Mouse (Mus musculus) heart, embryonic 12.5 days (tissue): ENCODE measurements at regions not wholly inside any gene's neighbourhood (a gene's known extent, or its start where the extent isn't known, plus 50 kb on each side); places are given as distances from the start of the nearest gene placed in this dataset.

Source experiments
- ATAC-seq: fragments of 200-750 bp; cut with Nextera tagmentation; 2 replicates; pipeline ENCODE4 v1.8.0; 2017; ENCODE audit warnings: moderate TSS enrichment, moderate library complexity; ENCODE audit not compliant: insufficient number of reproducible peaks, low FRiP score
- H3K27ac ChIP-seq: fragments of 300-500 bp; sonication (generic); 2 replicates; pipeline ENCODE4 v1.5.1; 2016; ENCODE audit warnings: mild to moderate bottlenecking, moderate library complexity; ENCODE audit not compliant: poor library complexity, severe bottlenecking
- H3K27me3 ChIP-seq: fragments of 300-500 bp; sonication (generic); replicated peaks from 2 replicates; pipeline ENCODE4 v1.6.1; 2016; ENCODE audit warnings: mild to moderate bottlenecking, moderate library complexity
- H3K36me3 ChIP-seq: fragments of 300-500 bp; sonication (generic); 2 replicates; pipeline ENCODE4 v1.6.1; 2016; ENCODE audit warnings: mild to moderate bottlenecking, moderate library complexity
- H3K4me1 ChIP-seq: fragments of 300-500 bp; sonication (generic); replicated peaks from 2 replicates; pipeline ENCODE4 v1.6.1; 2016; ENCODE audit warnings: mild to moderate bottlenecking
- H3K4me2 ChIP-seq: fragments of 300-500 bp; sonication (generic); 2 replicates; pipeline ENCODE4 v1.6.1; 2016; ENCODE audit warnings: mild to moderate bottlenecking, moderate library complexity
- H3K4me3 ChIP-seq: fragments of 300-500 bp; sonication (generic); 2 replicates; pipeline ENCODE4 v1.5.1; 2016; ENCODE audit warnings: mild to moderate bottlenecking
- H3K9ac ChIP-seq: fragments of 300-500 bp; sonication (generic); 2 replicates; pipeline ENCODE4 v1.6.1; 2016; ENCODE audit warnings: mild to moderate bottlenecking, moderate library complexity
- H3K9me3 ChIP-seq: fragments of 300-500 bp; sonication (generic); replicated peaks from 2 replicates; pipeline ENCODE4 v1.6.1; 2016; ENCODE audit warnings: mild to moderate bottlenecking, moderate library complexity
- WGBS: fragments of 180-500 bp; shearing (Covaris S2); methylation state at CpG from one replicate; pipeline ENCODE4 v1.1.7; 2016; 5-methylcytosine and 5-hydroxymethylcytosine counted together

GRCm38 (mm10) chr9:13932001-13932508 lies 104.5 kb downstream of the Fam76b start:
- H3K4me1 ChIP-seq, result no peaks in the 10 kb centered on the region; the same call in 1 of the 2 replicates
- WGBS, result 35% methylated on average over 6 of the region's 6 CpGs
- no peaks in the 10 kb centered on the region for H3K36me3 ChIP-seq
- H3K4me2 ChIP-seq, result no peak overlapping the region
- H3K27ac ChIP-seq, result no peak overlapping the region
- ATAC-seq, result no peak
- H3K4me3 ChIP-seq, result no peak overlapping the region
- no peak overlapping the region for H3K9ac ChIP-seq
- H3K27me3 ChIP-seq, result peaks cover 22% of the 10 kb centered on the region
- H3K9me3 ChIP-seq, result peaks cover 8% of the 10 kb centered on the region; the same call in 1 of the 2 replicates

GRCm38 (mm10) chr9:13933404-13933803 lies 105.9 kb downstream of the Fam76b start:
- Histone ChIP-seq H3K4me2 (no peak overlapping the region), H3K4me3 (no peak overlapping the region), H3K36me3 (no peaks in the 10 kb centered on the region), H3K9me3 (peaks cover 8% of the 10 kb centered on the region; the same call in 1 of the 2 replicates), H3K27ac (no peak overlapping the region), H3K9ac (no peak overlapping the region), H3K4me1 (no peaks in the 10 kb centered on the region; the same call in 1 of the 2 replicates), H3K27me3 (peaks cover 22% of the 10 kb centered on the region)
- WGBS, result 43% methylated on average over 6 of the region's 6 CpGs
- ATAC-seq, result no peak

- no peak for ATAC-seq
- no peak overlapping the region for H3K9ac ChIP-seq
Measured at GRCm38 (mm10) chr9:13937301-13937700, 109.8 kb downstream of the Fam76b start.

GRCm38 (mm10) chr9:13946519-13946918 lies 119.0 kb downstream of the Fam76b start:
- ATAC-seq, result no peak
- no peaks in the 10 kb centered on the region for H3K36me3 ChIP-seq
- no peaks in the 10 kb centered on the region for H3K27me3 ChIP-seq
- no peak overlapping the region for H3K4me2 ChIP-seq
- WGBS, result 39% methylated on average over 3 of the region's 3 CpGs
- no peaks in the 10 kb centered on the region for H3K9me3 ChIP-seq
- H3K4me3 ChIP-seq, result no peak overlapping the region
- no peak overlapping the region for H3K9ac ChIP-seq
- H3K27ac ChIP-seq, result no peak overlapping the region
- H3K4me1 ChIP-seq, result no peaks in the 10 kb centered on the region

More at GRCm38 (mm10) chr9:13937301-13937700, 109.8 kb downstream of the Fam76b start:
- no peak overlapping the region for H3K4me3 ChIP-seq
- H3K4me1 ChIP-seq, result no peaks in the 10 kb centered on the region; the same call in 1 of the 2 replicates
- H3K4me2 ChIP-seq, result no peak overlapping the region
- H3K27me3 ChIP-seq, result peaks cover 22% of the 10 kb centered on the region
- no peaks in the 10 kb centered on the region for H3K9me3 ChIP-seq
- no peaks in the 10 kb centered on the region for H3K36me3 ChIP-seq
- H3K27ac ChIP-seq, result no peak overlapping the region
- WGBS, result 87% methylated on average over 2 of the region's 2 CpGs

- Histone ChIP-seq H3K4me2 (no peak overlapping the region), H3K27ac (no peak overlapping the region)
Measured at GRCm38 (mm10) chr9:13952157-13952556, 124.6 kb downstream of the Fam76b start.

GRCm38 (mm10) chr9:13963140-13963763 lies 135.7 kb downstream of the Fam76b start:
- ATAC-seq, result no peak
- Histone ChIP-seq H3K4me1 (no peaks in the 10 kb centered on the region), H3K4me2 (no peak overlapping the region)

More at GRCm38 (mm10) chr9:13952157-13952556, 124.6 kb downstream of the Fam76b start:
- Histone ChIP-seq H3K27me3 (no peaks in the 10 kb centered on the region; the same call in 1 of the 2 replicates), H3K9me3 (no peaks in the 10 kb centered on the region), H3K9ac (no peak overlapping the region), H3K36me3 (no peaks in the 10 kb centered on the region), H3K4me3 (no peak overlapping the region), H3K4me1 (no peaks in the 10 kb centered on the region)
- ATAC-seq, result no peak

GRCm38 (mm10) chr9:13963796-13964195 lies 136.3 kb downstream of the Fam76b start:
- no peaks in the 10 kb centered on the region for H3K36me3 ChIP-seq
- H3K4me3 ChIP-seq, result no peak overlapping the region
- no peaks in the 10 kb centered on the region for H3K9me3 ChIP-seq
- no peak for ATAC-seq
- H3K27me3 ChIP-seq, result 0 out of 2 replicates have a peak, but pooled peaks cover 3% of the 10 kb centered on the region
- no peak overlapping the region for H3K9ac ChIP-seq
- WGBS, result 70% methylated on average over 3 of the region's 3 CpGs
- H3K4me1 ChIP-seq, result peaks cover under 1% of the 10 kb centered on the region; the same call in 1 of the 2 replicates
- no peak overlapping the region for H3K27ac ChIP-seq
- no peak overlapping the region for H3K4me2 ChIP-seq

More at GRCm38 (mm10) chr9:13963140-13963763, 135.7 kb downstream of the Fam76b start:
- Histone ChIP-seq H3K4me3 (no peak overlapping the region), H3K27me3 (0 out of 2 replicates have a peak, but pooled peaks cover 3% of the 10 kb centered on the region), H3K9me3 (no peaks in the 10 kb centered on the region), H3K36me3 (no peaks in the 10 kb centered on the region), H3K27ac (no peak overlapping the region), H3K9ac (no peak overlapping the region)
- 75% methylated on average over 7 of the region's 7 CpGs for WGBS

GRCm38 (mm10) chr9:13964256-13964655 lies 136.7 kb downstream of the Fam76b start:
- no peak overlapping the region for H3K4me3 ChIP-seq
- 87% methylated on average over 4 of the region's 4 CpGs for WGBS
- peaks cover 5% of the 10 kb centered on the region for H3K4me1 ChIP-seq
- no peak for ATAC-seq
- H3K27me3 ChIP-seq, result 0 out of 2 replicates have a peak, but pooled peaks cover 3% of the 10 kb centered on the region
- H3K27ac ChIP-seq, result no peak overlapping the region
- H3K9me3 ChIP-seq, result no peaks in the 10 kb centered on the region
- no peak overlapping the region for H3K4me2 ChIP-seq
- H3K9ac ChIP-seq, result no peak overlapping the region
- H3K36me3 ChIP-seq, result no peaks in the 10 kb centered on the region

- no peaks in the 10 kb centered on the region for H3K9me3 ChIP-seq
- 64% methylated on average over 1 of the region's 1 CpGs for WGBS
- H3K36me3 ChIP-seq, result no peaks in the 10 kb centered on the region
- no peak overlapping the region for H3K4me2 ChIP-seq
- peaks cover 8% of the 10 kb centered on the region for H3K4me1 ChIP-seq
- no peak overlapping the region for H3K27ac ChIP-seq
- no peak for ATAC-seq
- H3K27me3 ChIP-seq, result no peaks in the 10 kb centered on the region
- no peak overlapping the region for H3K9ac ChIP-seq
- no peak overlapping the region for H3K4me3 ChIP-seq
Measured at GRCm38 (mm10) chr9:13966212-13966611, 138.7 kb downstream of the Fam76b start.

GRCm38 (mm10) chr9:13969262-13969661 lies 141.7 kb downstream of the Fam76b start:
- no peaks in the 10 kb centered on the region for H3K9me3 ChIP-seq
- H3K4me2 ChIP-seq, result no peak overlapping the region
- H3K27ac ChIP-seq, result no peak overlapping the region
- H3K4me1 ChIP-seq, result peaks cover 8% of the 10 kb centered on the region
- no peak overlapping the region for H3K4me3 ChIP-seq
- no peak for ATAC-seq
- no peaks in the 10 kb centered on the region for H3K36me3 ChIP-seq
- WGBS, result 66% methylated on average over 1 of the region's 1 CpGs
- H3K27me3 ChIP-seq, result no peaks in the 10 kb centered on the region
- no peak overlapping the region for H3K9ac ChIP-seq

GRCm38 (mm10) chr9:13973600-13973999 lies 146.1 kb downstream of the Fam76b start:
- peaks cover 8% of the 10 kb centered on the region for H3K4me1 ChIP-seq
- no peaks in the 10 kb centered on the region for H3K9me3 ChIP-seq
- 0 out of 2 replicates have a peak, but pooled peaks cover 4% of the 10 kb centered on the region for H3K27me3 ChIP-seq
- no peak overlapping the region for H3K27ac ChIP-seq
- no peak overlapping the region for H3K9ac ChIP-seq
- H3K36me3 ChIP-seq, result no peaks in the 10 kb centered on the region
- no peak overlapping the region for H3K4me3 ChIP-seq
- ATAC-seq, result no peak
- WGBS, result 48% methylated on average over 4 of the region's 4 CpGs
- H3K4me2 ChIP-seq, result no peak overlapping the region
